Mouse (Mus musculus): Measurements from ENCODE around the gene Sptb.
A peak's percentile ranks its signal among the peaks of the same experiment; 100 is the strongest.

Sptb gene

DNA sequence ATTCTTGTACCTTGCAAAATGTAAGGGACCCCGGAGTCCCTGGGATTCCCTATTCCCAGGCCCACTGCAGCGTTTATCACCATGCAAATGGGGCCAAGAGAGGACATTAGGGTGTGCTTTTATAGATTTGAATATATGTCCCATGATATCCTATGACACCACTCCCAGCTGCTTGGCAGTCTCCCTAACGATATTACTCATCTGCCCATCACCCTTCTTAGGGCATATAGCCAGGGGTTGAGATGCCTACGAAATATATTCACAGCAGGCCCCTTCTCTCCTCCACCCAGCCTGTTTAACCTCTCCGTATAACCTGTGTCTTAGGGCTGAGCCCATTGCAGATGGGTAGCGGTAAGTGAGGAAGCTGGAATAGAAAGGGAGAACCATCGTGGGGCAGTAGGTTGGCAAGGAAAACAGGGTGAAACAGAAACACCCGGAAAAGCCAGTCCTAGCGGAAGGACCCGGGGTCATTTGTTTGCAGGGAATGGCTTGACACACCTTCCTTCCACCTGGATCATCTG lies 169.6 kb downstream of the Sptb start:
- no peak for DNase-seq (ENCODE audit: low spot score)

DNA sequence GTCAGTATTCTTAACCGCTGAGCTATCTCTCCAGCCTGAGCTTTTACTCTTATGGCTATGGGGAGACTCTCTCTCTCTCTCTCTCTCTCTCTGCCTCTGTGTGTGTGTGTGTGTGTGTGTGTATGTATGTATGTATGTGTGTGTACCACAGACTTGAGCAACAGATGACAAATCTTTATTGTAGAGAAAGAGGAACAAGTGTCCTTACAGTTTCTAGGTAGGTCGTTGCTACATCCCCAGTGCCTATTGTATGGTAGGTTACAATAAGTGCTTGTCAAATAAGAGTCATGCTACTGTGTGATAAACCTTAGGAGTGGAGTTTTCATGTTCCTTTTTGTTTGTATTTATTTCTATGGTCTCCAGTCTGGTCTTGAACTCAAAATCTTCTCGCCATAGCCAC lies 170.2 kb downstream of the Sptb start:
- DNase-seq (ENCODE audit: low spot score): no peak

DNA sequence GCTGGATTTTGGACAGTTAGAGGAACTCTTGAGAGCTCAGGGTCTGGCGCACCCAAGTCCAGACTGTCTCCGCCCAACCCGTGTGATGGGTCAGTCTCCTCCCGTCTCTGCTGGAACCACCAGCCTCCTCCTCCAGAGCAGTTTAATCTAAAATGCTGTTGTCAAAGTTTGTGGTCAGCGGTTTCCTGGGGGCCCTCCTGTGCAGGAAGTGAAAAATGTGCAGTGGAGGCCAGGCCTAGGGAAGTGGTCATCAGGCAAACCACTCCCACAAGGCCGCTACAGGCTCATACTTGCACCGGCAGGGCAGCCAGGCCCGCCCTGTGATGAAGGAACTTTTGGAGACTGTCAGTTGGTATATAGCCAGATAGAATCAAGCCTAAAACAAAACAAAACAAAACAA lies 172.9 kb downstream of the Sptb start:
- DNase-seq (ENCODE audit: low spot score): no peak

DNA sequence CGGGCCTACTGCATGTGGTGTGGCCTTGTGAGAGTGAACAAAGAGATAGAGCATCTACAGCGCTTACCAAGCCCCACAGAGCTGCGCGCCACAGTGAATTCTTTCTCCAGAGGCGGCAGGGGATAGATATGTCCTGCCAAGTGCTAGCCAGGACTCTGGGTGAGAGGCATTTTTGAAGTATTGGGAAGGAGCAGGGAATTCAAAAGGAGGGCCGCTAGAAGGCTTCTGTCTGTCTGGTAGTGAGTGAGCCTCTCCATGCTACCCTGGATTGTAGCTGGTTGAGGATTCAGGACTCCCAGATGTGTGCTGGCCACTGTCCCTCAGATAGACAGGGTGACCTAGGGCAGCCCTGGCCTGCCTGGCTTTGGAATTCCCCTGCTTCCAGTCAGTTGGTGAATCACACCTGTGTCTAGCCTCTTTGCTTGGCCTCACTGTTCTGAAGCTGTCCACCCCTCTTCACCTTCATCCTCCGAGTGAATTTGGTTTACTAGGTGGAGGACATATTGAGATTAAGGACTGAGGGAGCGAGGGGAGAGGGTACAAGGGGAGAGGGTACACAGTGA lies 173.7 kb downstream of the Sptb start:
- DNase-seq (ENCODE audit: low spot score): no peak

DNA sequence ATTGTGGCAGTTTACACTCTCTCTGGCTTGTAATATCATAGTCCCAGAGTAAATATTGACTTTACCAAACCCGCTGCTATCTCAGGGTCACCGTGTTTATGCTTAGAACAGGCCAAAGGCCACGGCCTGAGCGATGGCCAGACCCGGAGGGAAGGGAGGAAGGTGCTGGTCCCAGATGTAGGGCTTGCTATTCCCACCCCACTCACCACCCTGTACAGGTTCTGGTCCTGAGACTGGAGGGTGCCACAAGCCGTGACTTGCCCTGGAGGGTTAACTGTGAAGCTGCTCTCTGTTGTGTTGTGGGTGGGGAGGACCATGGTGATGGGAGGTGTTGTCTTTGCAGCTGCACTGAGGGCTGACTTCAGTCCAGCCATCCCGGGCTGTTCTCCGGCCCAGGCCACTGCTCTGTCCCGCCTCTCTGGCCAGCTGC lies 174.9 kb downstream of the Sptb start:
- DNase-seq (ENCODE audit: low spot score): no peak

DNA sequence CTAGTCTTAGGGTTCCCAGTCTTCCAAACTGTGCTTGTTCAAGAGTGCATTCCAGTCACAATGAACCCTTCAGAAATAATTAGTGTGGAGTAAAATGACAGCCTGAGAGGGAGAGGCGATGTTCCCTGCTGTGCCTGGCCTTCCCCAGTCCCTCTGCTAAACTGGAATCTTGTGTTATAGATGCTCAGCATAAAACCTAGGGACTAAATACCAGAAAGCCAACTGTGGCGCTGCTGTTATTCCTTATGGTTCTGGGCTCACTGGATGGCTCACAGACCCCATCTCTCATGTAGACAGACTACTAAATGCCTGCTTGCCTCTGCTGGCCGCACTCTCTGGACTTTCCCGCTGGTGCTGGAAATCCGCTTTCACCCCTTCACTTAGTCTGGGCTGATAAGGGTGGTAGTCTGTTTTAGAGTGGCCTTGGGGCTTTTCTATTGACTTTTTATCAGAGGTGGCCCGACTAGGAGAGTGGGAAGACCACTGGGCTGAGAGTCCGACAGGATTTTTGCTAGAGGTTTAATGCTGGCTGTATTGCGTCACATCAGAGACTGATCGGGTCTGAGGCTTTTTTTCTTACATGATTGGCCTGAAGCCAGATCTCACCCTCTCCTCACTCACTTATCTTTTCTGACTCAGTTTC lies 175.6 kb downstream of the Sptb start:
- DNase-seq (ENCODE audit: low spot score): no peak

DNA sequence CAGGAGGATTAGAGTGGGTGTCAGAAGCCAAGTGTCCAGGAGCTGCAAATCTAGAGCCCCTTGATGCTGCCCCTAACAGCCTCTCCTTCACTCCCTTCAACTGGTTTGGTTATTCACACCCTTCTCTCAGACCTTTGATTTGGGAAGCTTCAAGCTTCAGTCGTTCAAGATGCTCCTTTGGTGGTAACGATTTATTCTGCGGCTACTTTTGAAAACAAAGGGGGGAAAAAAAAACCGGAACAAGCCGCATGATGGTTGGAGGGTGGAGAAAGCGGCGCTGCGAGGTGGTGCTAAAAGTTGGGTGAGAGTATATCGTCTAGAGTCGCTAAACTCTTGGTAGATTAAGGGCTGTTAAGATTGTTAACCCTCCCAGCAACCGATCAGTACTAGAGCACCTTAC lies 176.1 kb downstream of the Sptb start:
- DNase-seq (ENCODE audit: low spot score): no peak

DNA sequence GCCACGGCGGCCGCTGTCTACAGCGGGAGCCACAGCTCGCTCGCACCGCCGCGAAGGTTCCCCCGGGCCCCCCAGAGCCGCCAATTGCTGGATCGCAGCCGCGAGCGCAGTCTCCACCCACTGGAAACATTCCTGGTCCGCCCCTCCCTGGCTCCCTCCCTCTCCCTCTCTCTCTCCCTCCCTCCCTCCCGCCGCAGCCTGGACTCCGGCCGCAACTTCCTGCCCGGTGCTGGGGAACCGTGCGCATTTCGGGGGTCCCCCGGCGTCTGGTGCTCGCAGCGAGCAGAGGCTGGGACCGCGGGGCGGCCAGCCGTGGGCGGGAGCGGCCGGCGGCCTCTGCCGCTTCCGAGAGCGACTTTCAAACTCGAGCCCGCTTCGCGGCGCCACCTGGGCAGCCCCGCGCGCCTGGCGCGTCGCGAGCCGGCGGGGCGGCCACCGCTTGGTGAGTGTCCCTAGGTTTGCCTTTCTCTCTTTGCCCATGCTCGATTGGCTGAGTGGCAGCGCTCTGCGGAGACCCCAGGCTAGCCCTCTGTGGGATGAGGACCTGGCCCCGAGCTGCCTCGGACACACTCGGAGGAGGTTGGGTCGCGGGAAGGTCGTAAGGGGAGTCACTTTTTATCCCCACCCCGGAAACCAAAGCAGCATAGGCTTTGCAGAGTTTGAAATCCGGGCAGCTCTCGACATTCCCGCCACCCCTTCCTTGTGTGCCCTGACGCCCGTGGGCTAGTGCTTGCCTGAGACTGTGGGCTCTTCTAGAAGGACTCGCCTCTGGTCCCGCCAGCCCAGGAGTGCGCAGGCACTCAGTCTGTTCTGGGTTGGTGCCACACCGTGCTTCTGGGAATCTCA lies 176.7 kb downstream of the Sptb start:
- peak; percentile 77 for DNase-seq (ENCODE audit: low spot score)

DNA sequence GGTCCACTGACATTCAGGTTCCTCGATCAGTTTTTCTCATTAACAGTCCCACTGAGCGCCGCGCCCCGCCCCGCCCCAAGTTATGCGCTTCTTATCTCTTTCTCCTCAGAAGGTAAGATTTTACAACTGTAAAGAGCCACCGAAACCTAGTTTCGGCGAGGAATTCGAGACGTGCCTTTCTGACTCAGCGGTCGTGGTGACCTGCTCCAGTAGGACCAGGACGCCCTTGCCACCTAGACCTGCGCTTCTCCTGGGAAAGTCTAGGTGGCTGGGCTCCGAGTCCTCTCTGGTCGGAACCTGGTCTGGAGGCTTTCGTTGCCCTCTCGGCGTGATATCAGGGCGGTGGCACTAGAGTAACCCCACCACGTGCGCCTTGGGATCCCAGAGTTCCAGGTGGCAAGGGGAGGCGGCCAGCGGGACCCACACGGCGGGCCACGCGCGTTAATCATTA lies 177.4 kb downstream of the Sptb start:
- no peak for DNase-seq (ENCODE audit: low spot score)

DNA sequence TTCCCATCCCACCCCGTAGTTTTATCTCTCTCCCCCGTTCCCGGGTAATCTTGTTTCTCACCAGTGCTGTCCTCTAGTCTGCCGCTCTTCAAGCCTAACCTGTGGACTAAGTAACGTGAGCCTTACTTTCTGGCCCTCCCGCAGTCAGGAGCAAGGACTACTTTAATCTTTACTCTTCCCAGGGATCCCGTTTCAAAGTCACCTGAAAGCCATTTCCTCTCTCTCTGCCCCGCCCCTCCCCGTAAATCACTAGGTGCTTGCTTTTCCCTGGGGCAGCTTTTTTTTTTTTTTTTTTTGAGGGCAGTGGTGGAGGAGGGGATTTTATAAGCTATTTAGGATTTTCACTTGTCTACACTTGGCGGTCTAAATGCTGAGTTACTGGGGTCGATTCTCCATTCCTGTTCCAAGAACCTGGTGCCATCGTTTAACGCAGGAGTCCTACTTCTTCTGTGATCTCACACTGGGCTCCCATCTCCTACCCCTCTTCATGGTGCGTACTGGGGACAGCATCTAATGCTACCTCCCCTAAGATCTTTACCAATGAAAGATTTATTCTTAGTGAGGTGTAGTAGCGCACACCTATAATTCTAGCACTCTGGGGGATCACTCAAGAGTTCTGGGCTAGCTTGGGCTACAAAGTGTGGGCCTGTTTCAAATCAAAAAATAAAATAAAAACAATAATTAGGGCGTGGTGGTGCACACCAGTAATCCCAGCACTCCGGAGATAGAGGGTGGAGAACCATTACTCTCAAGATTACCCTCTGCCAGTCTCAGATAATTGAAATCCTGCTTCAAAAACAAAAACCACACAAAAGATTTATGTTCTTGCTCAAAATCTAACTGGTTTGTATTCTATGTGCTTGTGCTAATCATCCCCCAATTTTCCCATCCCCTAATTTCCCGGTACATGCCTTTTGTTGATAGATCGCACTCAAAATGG lies 178.1 kb downstream of the Sptb start:
- DNase-seq (ENCODE audit: low spot score): no peak

DNA sequence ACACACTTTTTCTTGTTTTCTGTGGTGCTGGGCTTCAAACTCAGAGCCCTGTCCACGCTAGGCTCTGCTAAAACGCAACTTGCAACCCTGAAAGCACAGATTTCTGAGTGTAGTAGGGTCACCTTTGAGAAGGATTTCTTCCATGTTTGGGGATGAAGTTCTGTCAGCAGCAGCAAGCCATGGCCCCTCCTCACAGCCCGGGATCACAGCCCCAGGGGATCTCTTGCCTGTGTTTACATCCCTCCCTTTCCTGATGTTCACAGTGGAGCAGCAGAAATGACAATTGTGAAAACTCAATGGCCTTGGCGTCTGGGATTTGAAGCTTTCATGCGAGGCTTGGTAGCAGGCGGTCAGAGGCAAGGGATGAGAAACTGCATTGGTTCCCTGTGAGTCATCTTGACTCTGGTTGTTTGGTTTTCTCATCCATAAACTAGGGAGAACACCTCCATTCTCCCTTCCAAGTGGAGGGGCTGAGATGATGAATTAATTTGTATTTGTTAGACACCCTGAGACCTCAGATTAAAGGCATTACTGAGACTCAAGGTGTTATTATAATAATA lies 179.7 kb downstream of the Sptb start, which contains the start of gene Plekhg3:
Gene Plekhg3, plus strand, starts transcription at position 312 of the 560 bp plus-strand sequence.
- DNase-seq (ENCODE audit: low spot score): no peak
